Mouse (Mus musculus): ENCODE measurements around the gene Arg1. TPM values are rescaled to one million over a fixed set of nuclear protein-coding genes. Genes with fewer than 3 reads are reported as not detected.

The Arg1 gene
- polyA plus RNA-seq, 1 experiment, result not detected

GRCm38 (mm10) chr10:24930143-24930542 lies 2.9 kb upstream of the Arg1 start:
- TF ChIP-seq GATA1 (IDR thresholded peaks at IDR 0.05; ENCODE audit: low read length), result no peak

- TF ChIP-seq GATA1 (IDR thresholded peaks at IDR 0.05; ENCODE audit: low read length), result no peak
Measured at GRCm38 (mm10) chr10:24928072-24928471, 788 bp upstream of the Arg1 start.

GRCm38 (mm10) chr10:24926380-24926779 lies 904 bp downstream of the Arg1 start:
- TF ChIP-seq GATA1 (IDR thresholded peaks at IDR 0.05; ENCODE audit: low read length), result no peak

GRCm38 (mm10) chr10:24924296-24924695 lies 3.0 kb downstream of the Arg1 start:
- no peak for TF ChIP-seq GATA1 (IDR thresholded peaks at IDR 0.05; ENCODE audit: low read length)

GRCm38 (mm10) chr10:24922977-24923376 lies 4.3 kb downstream of the Arg1 start:
- no peak for TF ChIP-seq GATA1 (IDR thresholded peaks at IDR 0.05; ENCODE audit: low read length)

- no peak for TF ChIP-seq GATA1 (IDR thresholded peaks at IDR 0.05; ENCODE audit: low read length)
Measured at GRCm38 (mm10) chr10:24915486-24915885, 11.8 kb downstream of the Arg1 start.

GRCm38 (mm10) chr10:24912576-24912975 lies 14.7 kb downstream of the Arg1 start:
- no peak for TF ChIP-seq GATA1 (IDR thresholded peaks at IDR 0.05; ENCODE audit: low read length)

- no peak for TF ChIP-seq GATA1 (IDR thresholded peaks at IDR 0.05; ENCODE audit: low read length)
Measured at GRCm38 (mm10) chr10:24911199-24911598, 16.1 kb downstream of the Arg1 start.

- no peak for TF ChIP-seq GATA1 (IDR thresholded peaks at IDR 0.05; ENCODE audit: low read length)
Measured at GRCm38 (mm10) chr10:24905627-24906026, 21.7 kb downstream of the Arg1 start.

GRCm38 (mm10) chr10:24895927-24896326 lies 31.4 kb downstream of the Arg1 start:
- TF ChIP-seq GATA1 (IDR thresholded peaks at IDR 0.05; ENCODE audit: low read length), result no peak

- no peak for TF ChIP-seq GATA1 (IDR thresholded peaks at IDR 0.05; ENCODE audit: low read length)
Measured at GRCm38 (mm10) chr10:24888343-24888742, 38.9 kb downstream of the Arg1 start.

- TF ChIP-seq GATA1 (IDR thresholded peaks at IDR 0.05; ENCODE audit: low read length), result no peak
Measured at GRCm38 (mm10) chr10:24886008-24886407, 41.3 kb downstream of the Arg1 start.

GRCm38 (mm10) chr10:24873624-24874023 lies 53.7 kb downstream of the Arg1 start:
- TF ChIP-seq GATA1 (IDR thresholded peaks at IDR 0.05; ENCODE audit: low read length), result no peak

GRCm38 (mm10) chr10:24869760-24870290 lies 57.5 kb downstream of the Arg1 start, which contains the start of gene Med23:
Med23 (plus strand) TSS chr10:24869986.
- TF ChIP-seq GATA1 (IDR thresholded peaks at IDR 0.05; ENCODE audit: low read length), result no peak

Other genes with a start within 250 kb of the Arg1 start
- gene Enpp1, start 215.3 kb downstream of the Arg1 start, polyA plus RNA-seq (2012), result not detected in 2 replicates
- 0.10 and 0.23 TPM in 2 replicates for gene Enpp3, start 84.7 kb downstream of the Arg1 start, polyA plus RNA-seq (2012)
- 10.0 and 11.0 TPM in 2 replicates for gene Med23, start 57.5 kb downstream of the Arg1 start, polyA plus RNA-seq (2012)